Mouse (Mus musculus): ENCODE measurements around the gene Enpp1. TPM values are rescaled to one million over a fixed set of nuclear protein-coding genes. Genes with fewer than 3 reads are reported as not detected.
"Not testable (repeated sequence)": the region's sequence is repeated elsewhere in the genome, so short reads cannot be mapped to it uniquely, and the experiment has no call there.

The Enpp1 gene
- total RNA-seq, 2 experiments from 2014 or later, result 4.7 to 9.6 TPM

GRCm38 (mm10) chr10:24641416-24642140 lies 70.4 kb downstream of the Enpp1 start:
- no peak for ATAC-seq (replicated peaks; ENCODE audit: low FRiP score, low TSS enrichment, poor library complexity, severe bottlenecking)

- ATAC-seq (replicated peaks; ENCODE audit: low FRiP score, low TSS enrichment, poor library complexity, severe bottlenecking), result no peak
These were observed 71.6 kb downstream of the Enpp1 start for GRCm38 (mm10) chr10:24640186-24640875.

GRCm38 (mm10) chr10:24639596-24639995 lies 72.4 kb downstream of the Enpp1 start:
- no peak; the same call in 1 of the 2 replicates for ATAC-seq (replicated peaks; ENCODE audit: low FRiP score, low TSS enrichment, poor library complexity, severe bottlenecking)

- ATAC-seq (replicated peaks; ENCODE audit: low FRiP score, low TSS enrichment, poor library complexity, severe bottlenecking), result no peak
These were observed 73.5 kb downstream of the Enpp1 start for GRCm38 (mm10) chr10:24638306-24639070.

- ATAC-seq (replicated peaks; ENCODE audit: low FRiP score, low TSS enrichment, poor library complexity, severe bottlenecking), result no peak
These were observed 75.0 kb downstream of the Enpp1 start for GRCm38 (mm10) chr10:24636986-24637385.

- ATAC-seq (replicated peaks; ENCODE audit: low FRiP score, low TSS enrichment, poor library complexity, severe bottlenecking), result peak; percentile 42; the same call in 1 of the 2 replicates
These were observed 76.1 kb downstream of the Enpp1 start for GRCm38 (mm10) chr10:24635884-24636283.

GRCm38 (mm10) chr10:24635331-24635815 lies 76.6 kb downstream of the Enpp1 start:
- ATAC-seq (replicated peaks; ENCODE audit: low FRiP score, low TSS enrichment, poor library complexity, severe bottlenecking), result peak; percentile 55

- ATAC-seq (replicated peaks; ENCODE audit: low FRiP score, low TSS enrichment, poor library complexity, severe bottlenecking), result no peak
These were observed 77.7 kb downstream of the Enpp1 start for GRCm38 (mm10) chr10:24634288-24634687.

GRCm38 (mm10) chr10:24631122-24631521 lies 80.8 kb downstream of the Enpp1 start:
- ATAC-seq (replicated peaks; ENCODE audit: low FRiP score, low TSS enrichment, poor library complexity, severe bottlenecking), result no peak

- peak; percentile 35 for ATAC-seq (replicated peaks; ENCODE audit: low FRiP score, low TSS enrichment, poor library complexity, severe bottlenecking)
These were observed 81.4 kb downstream of the Enpp1 start for GRCm38 (mm10) chr10:24630469-24631081.

GRCm38 (mm10) chr10:24629086-24629720 lies 82.8 kb downstream of the Enpp1 start:
- peak; percentile 72 for ATAC-seq (replicated peaks; ENCODE audit: low FRiP score, low TSS enrichment, poor library complexity, severe bottlenecking)

- no peak for ATAC-seq (replicated peaks; ENCODE audit: low FRiP score, low TSS enrichment, poor library complexity, severe bottlenecking)
These were observed 83.5 kb downstream of the Enpp1 start for GRCm38 (mm10) chr10:24628466-24628865.

GRCm38 (mm10) chr10:24627262-24627661 lies 84.7 kb downstream of the Enpp1 start:
- no peak for ATAC-seq (replicated peaks; ENCODE audit: low FRiP score, low TSS enrichment, poor library complexity, severe bottlenecking)

- no peak for ATAC-seq (replicated peaks; ENCODE audit: low FRiP score, low TSS enrichment, poor library complexity, severe bottlenecking)
These were observed 86.8 kb downstream of the Enpp1 start for GRCm38 (mm10) chr10:24625060-24625701.

GRCm38 (mm10) chr10:24622586-24622985 lies 89.4 kb downstream of the Enpp1 start:
- peak; percentile 86 for ATAC-seq (replicated peaks; ENCODE audit: low FRiP score, low TSS enrichment, poor library complexity, severe bottlenecking)

GRCm38 (mm10) chr10:24621572-24621971 lies 90.4 kb downstream of the Enpp1 start:
- ATAC-seq (replicated peaks; ENCODE audit: low FRiP score, low TSS enrichment, poor library complexity, severe bottlenecking), result peak; percentile 60

- not testable (repeated sequence) for ATAC-seq (replicated peaks; ENCODE audit: low FRiP score, low TSS enrichment, poor library complexity, severe bottlenecking)
These were observed 95.4 kb downstream of the Enpp1 start for GRCm38 (mm10) chr10:24616572-24616971.

- no peak for ATAC-seq (replicated peaks; ENCODE audit: low FRiP score, low TSS enrichment, poor library complexity, severe bottlenecking)
These were observed 96.2 kb downstream of the Enpp1 start for GRCm38 (mm10) chr10:24615799-24616198.

- no peak for ATAC-seq (replicated peaks; ENCODE audit: low FRiP score, low TSS enrichment, poor library complexity, severe bottlenecking)
These were observed 97.2 kb downstream of the Enpp1 start for GRCm38 (mm10) chr10:24614726-24615125.

Measured in megakaryocyte-erythroid progenitor cell, adult 5-6 weeks (primary cell).